Mouse (Mus musculus): ENCODE data around the gene Eif3b. TPM values are rescaled to one million over a fixed set of nuclear protein-coding genes. Genes with fewer than 3 reads are reported as not detected.

Gene Eif3b
- total RNA-seq (2023): 10 to 100 TPM; 63.2 to 71.3 TPM

DNA sequence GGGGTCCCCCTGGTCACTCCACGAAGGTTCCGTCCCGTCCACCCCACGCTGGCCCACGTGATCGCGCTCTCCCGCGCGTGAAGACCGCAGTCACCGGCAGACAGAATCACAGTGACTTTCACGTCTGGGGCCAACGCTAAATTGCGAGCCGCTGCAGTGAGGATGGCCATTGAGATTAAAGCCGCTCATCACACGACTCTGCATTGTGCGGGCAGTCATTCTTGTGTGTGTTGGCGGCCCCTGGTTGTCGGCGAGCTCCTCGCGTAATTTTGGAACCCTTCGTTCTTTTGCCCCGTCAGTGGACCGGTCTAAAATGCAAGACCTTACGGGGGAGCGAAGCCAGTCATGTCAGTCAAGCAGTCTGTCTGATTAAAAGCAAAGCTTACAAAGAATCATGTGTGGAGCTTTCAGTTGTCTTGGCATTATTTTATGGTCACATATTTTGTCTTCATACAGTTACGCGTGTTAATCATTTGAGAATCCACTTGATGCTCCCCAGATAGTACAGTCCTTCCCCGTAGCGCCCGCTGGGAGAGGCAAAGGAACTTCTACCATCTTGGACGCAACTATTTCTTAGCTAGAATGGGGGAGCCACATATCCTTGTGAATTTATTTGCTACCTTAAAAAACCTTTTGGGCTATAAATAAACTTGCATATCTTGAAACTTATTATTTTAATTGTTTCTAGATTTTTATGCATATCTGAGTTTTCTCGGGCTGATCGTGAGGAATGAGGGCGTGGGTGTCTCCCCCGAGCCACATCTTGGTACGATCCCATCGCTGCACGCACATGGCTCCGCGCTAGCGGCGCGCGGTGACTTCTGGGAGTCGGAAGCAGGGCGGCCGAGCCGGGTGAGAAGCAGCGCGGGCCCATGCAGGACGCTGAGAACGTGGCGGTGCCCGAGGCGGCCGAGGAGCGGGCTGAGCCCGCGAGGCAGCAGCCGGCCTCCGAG is at the start of gene Eif3b:
Gene Eif3b, plus strand, starts transcription at position 840 of the 953 bp plus-strand sequence.

DNA sequence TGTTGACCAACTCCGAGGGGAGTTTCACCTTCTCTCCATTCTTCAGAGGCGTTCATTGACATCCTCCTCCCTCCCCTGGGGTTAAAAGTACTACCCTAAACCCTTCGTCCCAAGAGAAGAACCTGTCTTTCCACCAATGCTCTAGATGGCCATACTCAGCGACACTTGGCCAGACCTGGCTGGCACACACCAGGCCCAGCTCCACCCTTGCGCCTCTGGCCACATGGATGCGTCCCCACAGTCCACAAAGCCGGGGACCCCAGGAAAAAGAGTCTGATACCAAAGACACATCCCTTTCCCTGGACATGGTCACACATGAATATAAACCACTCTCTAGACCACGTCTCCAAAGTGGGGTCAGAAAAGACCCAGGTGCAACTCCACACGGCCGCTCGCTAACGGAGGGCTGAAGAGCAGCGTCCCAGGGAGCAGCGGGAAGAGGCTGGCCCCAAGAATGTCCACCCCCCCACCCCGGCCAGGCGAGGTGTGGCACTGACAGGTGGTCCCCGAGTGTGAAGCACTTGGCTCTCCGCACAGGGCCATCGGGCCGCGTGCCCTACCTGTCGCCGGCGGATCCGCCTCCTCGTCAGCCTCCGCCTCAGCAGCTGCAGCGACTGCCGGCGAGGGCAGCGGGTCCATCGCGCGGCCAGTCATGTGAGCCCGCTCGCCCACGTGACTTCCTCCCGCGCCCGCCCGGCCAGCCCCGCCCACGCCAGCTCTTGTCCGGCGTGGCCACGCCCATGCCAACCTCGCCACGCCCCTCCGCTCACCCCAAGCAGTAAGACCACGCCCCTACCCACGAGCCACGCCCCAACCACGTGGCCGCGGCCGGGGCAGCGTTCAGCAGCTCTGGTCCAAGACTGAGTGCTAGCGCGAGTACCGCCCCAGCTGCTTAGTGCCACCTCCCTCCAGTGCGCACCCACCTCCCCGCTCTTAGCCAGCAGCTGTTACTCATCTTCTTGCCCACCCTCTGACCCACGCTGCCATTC is 30.2 kb upstream of the Eif3b start, which contains the start of gene Snx8:
Gene Snx8, minus strand, starts transcription at position 675 of the 989 bp plus-strand sequence.

DNA sequence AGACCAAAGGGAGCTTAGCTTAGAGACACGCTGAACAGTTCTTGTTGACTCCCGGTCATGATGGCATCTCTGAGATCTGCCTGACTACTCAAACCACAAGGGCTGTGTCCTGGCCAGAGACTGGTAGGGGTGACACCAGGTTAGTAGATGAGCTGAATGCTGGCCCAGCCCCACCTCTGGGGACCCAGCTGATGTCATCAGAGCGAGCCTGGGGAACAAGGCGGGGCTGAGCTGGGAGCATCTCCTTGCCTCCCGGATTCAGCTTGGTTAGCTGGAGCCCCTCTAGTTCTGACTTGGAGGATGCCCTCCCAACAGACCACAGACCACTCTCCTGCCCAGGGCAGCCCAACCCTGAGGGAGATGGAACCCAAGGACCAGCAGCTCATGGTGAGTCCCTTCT is 26.2 kb downstream of the Eif3b start, which contains the start of gene Gm4869:
Gene Gm4869, plus strand, starts transcription at position 301 of the 400 bp plus-strand sequence.

Other genes starting within 250 kb of the Eif3b start
- gene Mad1l1, start 97.8 kb upstream of the Eif3b start, total RNA-seq (2023): 10 to 100 TPM; 24.5 to 31.6 TPM
- gene Nudt1, start 97.7 kb upstream of the Eif3b start, total RNA-seq (2023): 1 to 10 TPM; 5.2 to 8.9 TPM
- gene Mrm2, start 87.4 kb upstream of the Eif3b start, total RNA-seq (2023): 1 to 10 TPM; 2.2 to 2.5 TPM
- 10 to 100 TPM in 1 of 2 experiments, 1 to 10 TPM in 1; 8.4 to 10.3 TPM for gene Snx8, start 30.1 kb upstream of the Eif3b start, total RNA-seq (2023)
- not detected for gene Gm4869, start 26.3 kb downstream of the Eif3b start, total RNA-seq (2023)
- gene Chst12, start 86.2 kb downstream of the Eif3b start, total RNA-seq (2023): 100 to 1,000 TPM; 121 to 131 TPM
- gene Grifin, start 145.7 kb downstream of the Eif3b start, total RNA-seq (2023): not detected
- 10 to 100 TPM; 46.8 to 48.4 TPM for gene Lfng, start 188.0 kb downstream of the Eif3b start, total RNA-seq (2023)
- 10 to 100 TPM; 91.6 to 95.7 TPM for gene Ttyh3, start 229.7 kb downstream of the Eif3b start, total RNA-seq (2023)